ENCODE assay signal across 19 mouse cellular contexts in the genomic region with DNA sequence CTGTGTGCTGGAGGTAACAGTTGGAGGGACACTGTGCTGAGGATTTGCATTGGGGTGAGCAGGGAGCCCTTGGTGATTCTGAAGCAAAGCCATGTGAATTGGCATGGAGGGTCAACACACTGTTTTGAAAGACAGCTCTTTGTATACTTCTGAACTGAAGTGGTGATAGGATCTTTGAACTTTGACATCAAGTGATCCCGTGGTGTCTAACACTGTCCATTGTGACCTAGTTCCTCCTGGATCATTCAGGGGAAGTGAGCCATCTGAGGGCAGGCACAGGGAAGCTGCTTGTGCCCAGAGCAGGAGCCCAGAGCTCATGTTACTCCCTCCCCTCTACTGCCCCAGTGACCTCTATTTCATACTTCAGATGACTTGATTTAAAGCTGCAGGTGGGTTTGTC. TPM values are rescaled to one million over a fixed set of nuclear protein-coding genes. Genes with fewer than 3 reads are reported as not detected.
"Had no signal": no experiment of that assay in that cellular context is flagged by ENCODE, and none has a peak within 500 bp of the region (broad histone marks: within the 10 kb centered on the region; RNA-seq: fewer than 3 reads in every experiment).

No protein-coding gene starts in this region.

RNA-seq across cellular contexts. Expression of a gene that starts 1.6 kb away (rescaled TPM):
- total RNA-seq: megakaryocyte progenitor cell, adult 5-6 weeks; megakaryocyte-erythroid progenitor cell, adult 5-6 weeks had no signal
- polyA plus RNA-seq: liver, embryonic 11.5 days; lung, adult 2 months; lung, embryonic 15.5 days; lung, postnatal 0 days; macrophage; midbrain, embryonic 10.5 days; midbrain, embryonic 12.5 days; midbrain, embryonic 14.5 days; midbrain, embryonic 16.5 days; myocyte; neural tube, embryonic 11.5 days; neural tube, embryonic 13.5 days; neural tube, embryonic 15.5 days; small intestine, adult 2 months; stomach, embryonic 14.5 days; stomach, embryonic 16.5 days; thymus, postnatal 0 days had no signal

RNA-seq across cellular contexts. Expression of a gene that starts 6.0 kb away (rescaled TPM):
- total RNA-seq: megakaryocyte progenitor cell, adult 5-6 weeks; megakaryocyte-erythroid progenitor cell, adult 5-6 weeks had no signal
- polyA plus RNA-seq: liver, embryonic 11.5 days; lung, adult 2 months; lung, embryonic 15.5 days; lung, postnatal 0 days; macrophage; midbrain, embryonic 12.5 days; midbrain, embryonic 14.5 days; midbrain, embryonic 16.5 days; myocyte; neural tube, embryonic 11.5 days; neural tube, embryonic 13.5 days; neural tube, embryonic 15.5 days; small intestine, adult 2 months; stomach, embryonic 14.5 days; stomach, embryonic 16.5 days; thymus, postnatal 0 days had no signal

RNA-seq across cellular contexts. Expression of a gene that starts 11.2 kb away (rescaled TPM):
- total RNA-seq: megakaryocyte progenitor cell, adult 5-6 weeks; megakaryocyte-erythroid progenitor cell, adult 5-6 weeks had no signal
- polyA plus RNA-seq: liver, embryonic 11.5 days; lung, adult 2 months; lung, embryonic 15.5 days; lung, postnatal 0 days; macrophage; midbrain, embryonic 10.5 days; midbrain, embryonic 12.5 days; midbrain, embryonic 14.5 days; midbrain, embryonic 16.5 days; myocyte; neural tube, embryonic 11.5 days; neural tube, embryonic 13.5 days; neural tube, embryonic 15.5 days; stomach, embryonic 14.5 days; stomach, embryonic 16.5 days; thymus, postnatal 0 days had no signal

RNA-seq across cellular contexts. Expression of a gene that starts 27.0 kb away (rescaled TPM):
- total RNA-seq: megakaryocyte progenitor cell, adult 5-6 weeks; megakaryocyte-erythroid progenitor cell, adult 5-6 weeks had no signal
- polyA plus RNA-seq: liver, embryonic 11.5 days; lung, adult 2 months; lung, embryonic 15.5 days; lung, postnatal 0 days; macrophage; midbrain, embryonic 10.5 days; midbrain, embryonic 12.5 days; midbrain, embryonic 14.5 days; midbrain, embryonic 16.5 days; myocyte; neural tube, embryonic 11.5 days; neural tube, embryonic 13.5 days; neural tube, embryonic 15.5 days; small intestine, adult 2 months; stomach, embryonic 14.5 days; stomach, embryonic 16.5 days; thymus, postnatal 0 days had no signal
